Mouse (Mus musculus): ENCODE data around the gene Sel1l3. TPM values are rescaled to one million over a fixed set of nuclear protein-coding genes. Genes with fewer than 3 reads are reported as not detected.

Gene Sel1l3
- polyA plus RNA-seq, 1 experiment = 0.10 TPM

GRCm38 (mm10) chr5:53108668-53109067, 105.1 kb downstream of the Sel1l3 start:
- no peak for TF ChIP-seq GATA1 (IDR thresholded peaks at IDR 0.05; ENCODE audit: low read length)

DNA sequence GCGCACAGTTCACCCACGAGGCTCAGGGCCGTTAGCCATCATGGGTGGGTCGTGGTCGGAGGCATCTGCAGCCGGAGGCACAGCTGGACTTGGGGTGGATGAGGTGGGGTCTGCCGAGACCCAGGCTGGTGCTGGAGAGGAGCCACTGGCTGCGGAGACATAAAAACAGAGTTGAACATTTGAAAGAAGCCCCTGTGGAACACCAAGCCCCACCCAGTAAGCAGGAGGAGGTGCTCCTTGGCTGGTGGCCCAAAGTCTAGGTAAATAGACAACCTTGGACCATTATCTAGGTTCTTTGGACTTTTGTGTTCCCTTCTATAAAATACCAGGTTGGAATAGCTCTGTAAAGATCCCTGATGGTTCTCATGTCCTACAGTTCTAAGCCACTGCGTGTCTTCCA, 105.7 kb downstream of the Sel1l3 start:
- no peak for TF ChIP-seq GATA1 (IDR thresholded peaks at IDR 0.05; ENCODE audit: low read length)

- TF ChIP-seq GATA1 (IDR thresholded peaks at IDR 0.05; ENCODE audit: low read length) = no peak
Observed at GRCm38 (mm10) chr5:53106731-53107130, 107.0 kb downstream of the Sel1l3 start.

- TF ChIP-seq GATA1 (IDR thresholded peaks at IDR 0.05; ENCODE audit: low read length) = no peak
Observed at GRCm38 (mm10) chr5:53106125-53106524, 107.6 kb downstream of the Sel1l3 start.

GRCm38 (mm10) chr5:53105716-53106115, 108.0 kb downstream of the Sel1l3 start:
- TF ChIP-seq GATA1 (IDR thresholded peaks at IDR 0.05; ENCODE audit: low read length) = no peak

DNA sequence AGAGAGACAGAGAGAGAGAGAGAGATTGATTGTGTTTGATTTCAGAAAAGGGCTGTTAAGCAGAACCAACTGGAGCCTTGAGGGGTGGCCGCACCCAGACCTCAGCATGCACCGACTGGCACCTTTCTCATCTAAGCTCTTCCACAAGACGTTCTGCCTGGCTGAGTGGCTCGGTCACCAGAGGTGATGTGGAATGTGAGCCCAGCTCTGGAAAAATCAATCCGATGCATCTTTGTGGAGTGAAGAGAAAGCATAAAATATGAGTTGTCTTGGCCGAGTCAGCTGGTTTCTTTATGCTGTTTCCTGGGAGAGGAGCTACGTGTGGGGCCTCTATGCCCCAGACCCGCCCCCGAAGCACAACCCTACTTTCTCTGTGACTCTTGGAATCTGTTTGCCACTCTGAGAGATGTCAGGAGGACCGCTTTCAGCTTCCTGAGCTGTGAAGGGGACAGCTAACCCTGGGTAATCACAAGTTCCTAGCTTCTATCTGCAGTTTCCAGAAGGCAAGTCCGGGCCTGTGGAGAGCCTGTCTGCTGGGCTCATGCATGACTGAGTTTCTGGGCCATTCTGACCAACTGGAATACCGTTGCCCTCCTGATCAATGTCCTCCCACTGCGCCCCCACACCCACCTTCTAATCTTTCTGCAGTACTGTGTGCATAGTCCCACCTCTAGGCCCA, 109.4 kb downstream of the Sel1l3 start:
- no peak for TF ChIP-seq GATA1 (IDR thresholded peaks at IDR 0.05; ENCODE audit: low read length)

- TF ChIP-seq GATA1 (IDR thresholded peaks at IDR 0.05; ENCODE audit: low read length) = no peak
Observed at GRCm38 (mm10) chr5:53101848-53102473, 111.8 kb downstream of the Sel1l3 start.

GRCm38 (mm10) chr5:53091331-53091730, 122.4 kb downstream of the Sel1l3 start:
- TF ChIP-seq GATA1 (IDR thresholded peaks at IDR 0.05; ENCODE audit: low read length) = no peak

GRCm38 (mm10) chr5:53087452-53087851, 126.3 kb downstream of the Sel1l3 start:
- no peak for TF ChIP-seq GATA1 (IDR thresholded peaks at IDR 0.05; ENCODE audit: low read length)

DNA sequence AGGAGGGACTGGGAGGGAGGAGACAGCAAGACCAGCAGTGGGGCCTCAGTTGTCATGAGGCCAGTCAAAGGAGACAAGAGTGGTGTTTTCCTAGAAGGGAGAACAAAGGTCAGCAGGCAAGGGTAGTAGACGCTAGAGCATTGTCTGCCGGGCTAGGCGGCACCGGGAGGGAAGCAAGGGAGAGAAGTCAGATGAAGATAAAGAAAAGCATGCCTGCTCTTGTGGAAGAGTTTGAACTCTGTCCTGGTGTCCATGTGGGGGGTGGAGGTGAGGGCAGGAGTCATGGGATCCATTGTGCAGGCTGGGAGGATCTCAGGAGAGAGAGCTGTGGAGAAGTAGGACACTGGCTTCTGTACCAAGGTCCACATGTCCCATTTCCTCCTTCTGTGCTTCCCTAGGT, 135.3 kb downstream of the Sel1l3 start:
- TF ChIP-seq GATA1 (IDR thresholded peaks at IDR 0.05; ENCODE audit: low read length) = no peak

DNA sequence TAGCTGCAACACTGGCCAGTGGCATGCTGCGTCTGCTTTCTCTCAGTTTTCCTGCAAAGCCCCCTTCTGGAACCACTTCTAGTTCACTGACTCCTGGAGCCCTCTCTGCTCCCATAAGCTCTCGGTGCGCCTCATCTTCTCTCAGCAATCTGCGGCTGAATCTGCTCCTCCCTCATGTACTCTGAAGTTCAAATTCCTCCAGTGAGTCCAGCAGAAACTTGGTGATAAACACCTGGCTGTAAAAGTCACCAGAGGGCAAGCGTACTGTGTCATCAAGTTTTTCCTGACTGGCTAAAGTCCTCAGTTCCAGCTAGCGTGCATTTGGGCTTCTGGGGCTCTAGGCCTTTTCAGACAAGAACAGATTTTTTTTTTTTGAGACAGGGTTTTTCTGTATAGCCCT, 139.2 kb downstream of the Sel1l3 start:
- TF ChIP-seq GATA1 (IDR thresholded peaks at IDR 0.05; ENCODE audit: low read length) = no peak

DNA sequence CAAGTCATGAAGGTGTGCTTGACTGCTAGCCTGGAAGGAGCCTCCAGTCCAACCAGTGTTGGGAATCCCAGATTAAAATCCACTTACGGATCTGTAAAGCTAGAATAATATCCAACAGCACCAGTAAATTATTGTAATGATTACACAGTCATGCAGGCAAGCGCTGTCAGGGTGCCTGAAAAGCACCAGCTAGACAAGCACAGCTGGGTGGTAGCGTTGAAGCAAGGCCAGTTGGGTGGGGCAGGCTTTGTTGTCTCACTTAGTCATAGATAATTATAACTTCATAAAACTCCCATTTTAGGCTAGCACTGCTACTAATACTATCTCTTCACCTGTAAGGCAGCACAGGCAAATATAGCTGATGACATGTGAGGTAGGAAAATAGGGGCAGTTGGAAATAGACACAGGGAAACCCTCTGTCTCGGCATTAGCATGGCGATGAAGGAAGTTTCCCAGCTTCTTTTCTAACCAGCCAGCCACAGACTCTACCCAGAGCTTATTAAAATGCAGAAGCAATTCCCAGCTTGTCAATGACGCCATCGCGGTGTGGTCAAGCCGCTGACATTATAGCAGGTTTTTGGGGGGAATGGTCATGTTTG, 152.1 kb downstream of the Sel1l3 start:
- TF ChIP-seq GATA1 (IDR thresholded peaks at IDR 0.05; ENCODE audit: low read length) = no peak

Other genes starting within 250 kb of the Sel1l3 start
- gene Slc34a2, start 175.8 kb downstream of the Sel1l3 start, polyA plus RNA-seq (2012) = not detected in 2 replicates
- 32.2 and 44.0 TPM in 2 replicates for gene Smim20, start 53.2 kb upstream of the Sel1l3 start, polyA plus RNA-seq (2012)